In the genomic region with DNA sequence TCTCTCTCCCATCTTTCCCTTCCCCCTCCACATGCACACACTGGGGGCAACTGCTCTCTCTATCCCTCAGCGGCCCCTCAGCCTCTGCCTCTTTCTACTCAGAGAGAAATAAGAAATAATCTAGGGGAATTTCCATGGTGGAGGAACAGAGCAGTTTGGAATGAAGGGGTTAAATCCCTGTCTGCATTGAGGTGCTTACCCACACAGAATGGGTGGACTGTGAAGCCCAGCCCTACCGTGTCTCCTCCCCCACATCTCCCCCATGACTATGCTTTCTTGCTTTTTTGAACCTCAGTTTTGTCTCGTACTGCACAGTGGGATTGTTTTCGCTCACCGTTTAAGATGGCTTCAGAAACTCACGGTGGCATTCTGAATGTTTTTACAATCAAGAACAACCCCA, we compare ENCODE assay signal across 9 mouse cellular contexts. TPM values are rescaled to one million over a fixed set of nuclear protein-coding genes. Genes with fewer than 3 reads are reported as not detected.
A peak's percentile ranks its signal among the peaks of the same experiment; 100 is the strongest.
DNase-seq lines count a peak whose midpoint lies in the region; ATAC-seq lines count a peak whose summit lies in the region.
"Had no signal": no experiment of that assay in that cellular context is flagged by ENCODE, and none has a peak within 500 bp of the region (broad histone marks: within the 10 kb centered on the region; RNA-seq: fewer than 3 reads in every experiment).

No protein-coding gene starts in this region.

- H3K27me3 ChIP-seq in heart, embryonic 12.5 days (replicated peaks) = no peaks in the 10 kb centered on the region
- no peaks in the 10 kb centered on the region for H3K27me3 ChIP-seq in embryonic facial prominence, embryonic 14.5 days (replicated peaks; ENCODE audit: control insufficient read depth, insufficient read depth, low read length)
- H3K27me3 ChIP-seq in midbrain, embryonic 10.5 days (ENCODE audit: low read depth, poor library complexity, severe bottlenecking) = no peaks in the 10 kb centered on the region
- H3K27me3 ChIP-seq: lung, embryonic 15.5 days had no signal

- H3K9me3 ChIP-seq in heart, embryonic 12.5 days (replicated peaks) = no peaks in the 10 kb centered on the region; the same call in 1 of the 2 replicates
- no peaks in the 10 kb centered on the region for H3K9me3 ChIP-seq in embryonic facial prominence, embryonic 14.5 days (ENCODE audit: control insufficient read depth, low read length)
- H3K9me3 ChIP-seq in midbrain, embryonic 10.5 days (replicated peaks) = no peaks in the 10 kb centered on the region
- H3K9me3 ChIP-seq: lung, embryonic 15.5 days had no signal

- peaks cover 4% of the 10 kb centered on the region for H3K36me3 ChIP-seq in heart, embryonic 12.5 days
- H3K36me3 ChIP-seq in embryonic facial prominence, embryonic 14.5 days (ENCODE audit: control insufficient read depth, insufficient read depth, low read length) = no peaks in the 10 kb centered on the region
- H3K36me3 ChIP-seq in macrophage (ENCODE audit: inconsistent target) = peaks cover 10% of the 10 kb centered on the region; the same call in 1 of the 2 replicates
- H3K36me3 ChIP-seq in midbrain, embryonic 10.5 days = 0 out of 2 replicates have a peak, but pooled peaks cover 4% of the 10 kb centered on the region
- H3K36me3 ChIP-seq: lung, embryonic 15.5 days had no signal

- no peak; the same call in 1 of the 2 replicates for ATAC-seq in heart, embryonic 12.5 days (ENCODE audit: insufficient number of reproducible peaks, low FRiP score)
- ATAC-seq in embryonic facial prominence, embryonic 14.5 days (ENCODE audit: low read depth) = no peak
- no peak for ATAC-seq in cerebellum, adult (ENCODE audit: insufficient number of reproducible peaks, low FRiP score, low TSS enrichment)

- DNase-seq in heart, adult 18-20 months = no peak
- DNase-seq in B cell, adult 2 months = peak; percentile 24 to 28
- peak; percentile 18 for DNase-seq in embryonic facial prominence, embryonic 14.5 days (ENCODE audit: low spot score)
- DNase-seq in midbrain, embryonic 10.5 days (ENCODE audit: low spot score) = no peak
- DNase-seq in kidney, adult 18-20 months = no peak

- WGBS in heart, embryonic 12.5 days = 59% methylated on average over 6 of the region's 6 CpGs
- 44% methylated on average over 6 of the region's 6 CpGs for WGBS in embryonic facial prominence, embryonic 14.5 days
- 44% methylated on average over 6 of the region's 6 CpGs for WGBS in macrophage (ENCODE audit: missing documents)
- WGBS in midbrain, embryonic 10.5 days = 62% methylated on average over 6 of the region's 6 CpGs

- H3K4me2 ChIP-seq in heart, embryonic 12.5 days = no peak overlapping the region
- no peak overlapping the region for H3K4me2 ChIP-seq in embryonic facial prominence, embryonic 14.5 days (ENCODE audit: low read depth, low read length)
- H3K4me2 ChIP-seq: lung, embryonic 15.5 days had no signal

- peaks cover 95% of the 10 kb centered on the region for H3K79me2 ChIP-seq in macrophage (ENCODE audit: inconsistent target)

- H3K9ac ChIP-seq in heart, embryonic 12.5 days = 0 out of 2 replicates have a peak overlapping the region, but pooled peaks have one; percentile 38
- no peak overlapping the region for H3K9ac ChIP-seq in embryonic facial prominence, embryonic 14.5 days (ENCODE audit: low read depth, low read length)
- H3K9ac ChIP-seq: lung, embryonic 15.5 days had no signal

- peak overlapping the region; percentile 68 for H3K27ac ChIP-seq in heart, embryonic 12.5 days (ENCODE audit: poor library complexity, severe bottlenecking)
- peak overlapping the region; percentile 54 for H3K27ac ChIP-seq in embryonic facial prominence, embryonic 14.5 days (replicated peaks; ENCODE audit: low read depth, low read length)
- peak overlapping the region; percentile 46 for H3K27ac ChIP-seq in macrophage
- no peak overlapping the region for H3K27ac ChIP-seq in midbrain, embryonic 10.5 days (replicated peaks)
- H3K27ac ChIP-seq: lung, embryonic 15.5 days had no signal

- peaks cover 58% of the 10 kb centered on the region for H3K4me1 ChIP-seq in heart, embryonic 12.5 days (replicated peaks)
- H3K4me1 ChIP-seq in embryonic facial prominence, embryonic 14.5 days (ENCODE audit: control insufficient read depth, insufficient read depth, low read length) = peaks cover 21% of the 10 kb centered on the region
- peaks cover 18% of the 10 kb centered on the region for H3K4me1 ChIP-seq in midbrain, embryonic 10.5 days

- H3K4me3 ChIP-seq in heart, embryonic 12.5 days = no peak overlapping the region
- no peak overlapping the region for H3K4me3 ChIP-seq in embryonic facial prominence, embryonic 14.5 days (ENCODE audit: low read depth, low read length)
- H3K4me3 ChIP-seq in macrophage (ENCODE audit: inconsistent target) = no peak overlapping the region
- H3K4me3 ChIP-seq in midbrain, embryonic 10.5 days = no peak overlapping the region
- H3K4me3 ChIP-seq: lung, embryonic 15.5 days had no signal

RNA-seq across cellular contexts. Expression of a gene that starts 11.8 kb away (rescaled TPM):
- 96.9 and 97.9 TPM in 2 replicates for polyA plus RNA-seq in heart, embryonic 12.5 days (2016; fragmentation: Nextera tagmentation; extraction: Ambion mirVana)
- total RNA-seq in heart, adult 18-20 months (2021) = 100 to 1,000 TPM; 125 to 130 TPM
- polyA plus RNA-seq in embryonic facial prominence, embryonic 14.5 days (2014; fragmentation: Nextera tagmentation; extraction: Ambion mirVana) = 78.1 and 78.3 TPM in 2 replicates
- 10 to 100 TPM in 23 of 26 experiments, 1 to 10 TPM in 3; 6.7 to 35.7 (median 17.8) TPM for total RNA-seq in macrophage (2018; cell fraction: chromatin; rRNA removed)
- 100 to 1,000 TPM; 154 to 210 (median 178) TPM for total RNA-seq in macrophage (2018; cell fraction: cytosol; rRNA removed)
- 100 to 1,000 TPM in 1 of 26 experiments, 10 to 100 TPM in 25; 42.7 to 120 (median 70.6) TPM for total RNA-seq in macrophage (2018; cell fraction: nucleus; rRNA removed)
- polyA plus RNA-seq in macrophage (2018) = 170 to 235 TPM (median 193 TPM) in 3 replicates
- polyA plus RNA-seq in midbrain, embryonic 10.5 days (2016; fragmentation: Nextera tagmentation; extraction: Ambion mirVana) = 40.0 and 48.7 TPM in 2 replicates

RNA-seq across cellular contexts. Expression of a gene that starts 16.9 kb away (rescaled TPM):
- 79.1 and 79.3 TPM in 2 replicates for polyA plus RNA-seq in heart, embryonic 12.5 days (2016; fragmentation: Nextera tagmentation; extraction: Ambion mirVana)
- total RNA-seq in heart, adult 18-20 months (2021) = 10 to 100 TPM; 55.0 to 62.2 TPM
- polyA plus RNA-seq in embryonic facial prominence, embryonic 14.5 days (2014; fragmentation: Nextera tagmentation; extraction: Ambion mirVana) = 77.7 and 88.3 TPM in 2 replicates
- total RNA-seq in macrophage (2018; cell fraction: chromatin; rRNA removed) = 100 to 1,000 TPM in 13 of 26 experiments, 10 to 100 TPM in 13; 41.1 to 153 (median 102) TPM
- total RNA-seq in macrophage (2018; cell fraction: cytosol; rRNA removed) = 10 to 100 TPM; 33.3 to 41.9 (median 36.9) TPM
- 100 to 1,000 TPM in 2 of 26 experiments, 10 to 100 TPM in 24; 34.7 to 113 (median 66.4) TPM for total RNA-seq in macrophage (2018; cell fraction: nucleus; rRNA removed)
- 40.7 to 57.8 TPM (median 56.6 TPM) in 3 replicates for polyA plus RNA-seq in macrophage (2018)
- polyA plus RNA-seq in midbrain, embryonic 10.5 days (2016; fragmentation: Nextera tagmentation; extraction: Ambion mirVana) = 85.0 and 85.6 TPM in 2 replicates

RNA-seq across cellular contexts. Expression of a gene that starts 30.2 kb away (rescaled TPM):
- polyA plus RNA-seq in heart, embryonic 12.5 days (2016; fragmentation: Nextera tagmentation; extraction: Ambion mirVana) = 18.0 and 18.7 TPM in 2 replicates
- 10 to 100 TPM; 58.1 to 67.1 TPM for total RNA-seq in heart, adult 18-20 months (2021)
- 17.1 and 21.6 TPM in 2 replicates for polyA plus RNA-seq in embryonic facial prominence, embryonic 14.5 days (2014; fragmentation: Nextera tagmentation; extraction: Ambion mirVana)
- under 1 TPM in 3 of 26 experiments, not detected in 23; 0.33 to 0.63 (median 0.37) TPM for total RNA-seq in macrophage (2018; cell fraction: chromatin; rRNA removed)
- total RNA-seq in macrophage (2018; cell fraction: cytosol; rRNA removed) = under 1 TPM in 2 of 26 experiments, not detected in 24; 0.05 TPM
- total RNA-seq in macrophage (2018; cell fraction: nucleus; rRNA removed) = under 1 TPM in 2 of 26 experiments, not detected in 24; 0.23 to 0.99 TPM
- not detected in 3 replicates for polyA plus RNA-seq in macrophage (2018)
- not detected in 2 replicates for polyA plus RNA-seq in midbrain, embryonic 10.5 days (2016; fragmentation: Nextera tagmentation; extraction: Ambion mirVana)

RNA-seq across cellular contexts. Expression of a gene that starts 43.4 kb away (rescaled TPM):
- polyA plus RNA-seq in heart, embryonic 12.5 days (2016; fragmentation: Nextera tagmentation; extraction: Ambion mirVana) = 28.7 and 29.9 TPM in 2 replicates
- total RNA-seq in heart, adult 18-20 months (2021) = 10 to 100 TPM; 38.2 to 40.5 TPM
- 36.4 and 37.7 TPM in 2 replicates for polyA plus RNA-seq in embryonic facial prominence, embryonic 14.5 days (2014; fragmentation: Nextera tagmentation; extraction: Ambion mirVana)
- total RNA-seq in macrophage (2018; cell fraction: chromatin; rRNA removed) = 10 to 100 TPM; 42.4 to 92.0 (median 68.5) TPM
- 10 to 100 TPM; 36.6 to 66.2 (median 47.8) TPM for total RNA-seq in macrophage (2018; cell fraction: cytosol; rRNA removed)
- total RNA-seq in macrophage (2018; cell fraction: nucleus; rRNA removed) = 10 to 100 TPM; 38.4 to 89.1 (median 56.8) TPM
- polyA plus RNA-seq in macrophage (2018) = 19.9 to 24.8 TPM (median 20.9 TPM) in 3 replicates
- polyA plus RNA-seq in midbrain, embryonic 10.5 days (2016; fragmentation: Nextera tagmentation; extraction: Ambion mirVana) = 24.1 and 28.8 TPM in 2 replicates

Comparison
In these comparisons a context has a peak if more than half of its experiments do, and no peak if none do; other contexts are left out.
1. DNase-seq: peak in B cell, adult 2 months (2 of 2) and embryonic facial prominence, embryonic 14.5 days (single experiment); none in heart, adult 18-20 months (0 of 2), midbrain, embryonic 10.5 days (single experiment) and kidney, adult 18-20 months (single experiment).
2. RNA of a gene that starts 30.2 kb away (polyA plus RNA-seq): 17.1 to 21.6 TPM in embryonic facial prominence, embryonic 14.5 days and 18.0 to 18.7 TPM in heart, embryonic 12.5 days; not detected in macrophage and not detected in midbrain, embryonic 10.5 days; every median in the first group is over 10 times any median in the second.